Mouse (Mus musculus) kidney, adult 2 months (tissue): ENCODE measurements around the gene Mrtfb.

Experiments used
- CTCF ChIP-seq: fragments of 200-500 bp; conservative IDR thresholded peaks from 2 replicates; pipeline ENCODE4 v1.5.1; 2011; ENCODE audit warnings: low read depth, mild to moderate bottlenecking, control low read depth, low read length, moderate library complexity, mixed read lengths; ENCODE audit not compliant: insufficient read depth, insufficient read length
- POLR2A ChIP-seq: fragments of 200-500 bp; IDR thresholded peaks from one replicate; pipeline ENCODE4 v1.6.1; 2011; ENCODE audit warnings: low read depth, low read length, control low read depth

DNA sequence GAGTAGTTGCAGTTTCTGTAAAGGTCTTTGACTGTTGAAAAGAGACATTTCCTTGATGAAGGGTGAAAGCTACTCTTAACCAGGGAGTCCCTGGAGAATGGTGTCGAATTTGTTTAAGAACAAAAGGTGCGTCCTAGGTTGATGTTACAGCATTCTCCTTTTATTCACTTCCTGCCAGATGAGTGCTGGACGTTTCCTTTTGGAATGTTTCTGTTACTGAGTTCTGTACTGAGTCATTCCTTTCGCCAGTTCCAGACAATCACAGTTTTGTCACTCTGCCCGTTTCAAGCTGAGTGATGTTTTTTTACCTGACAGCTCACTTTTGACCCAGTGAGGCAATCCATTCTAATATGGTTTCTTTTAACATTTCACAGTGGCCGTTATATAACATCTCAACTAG lies 67.5 kb downstream of the Mrtfb start:
- TF ChIP-seq POLR2A, result no peak
- TF ChIP-seq CTCF, result no peak
